Mouse (Mus musculus) frontal cortex, adult 2 months (tissue): ENCODE results near the gene Syn3. TPM values are rescaled to one million over a fixed set of nuclear protein-coding genes. Genes with fewer than 3 reads are reported as not detected.

Experiments used
- DNase-seq, 2 experiments: peaks; one replicate each; pipeline ENCODE4 v3.0.0; 2022; ENCODE audit warnings: low spot score in 1 of 2; ENCODE audit errors: extremely low spot score in 1 of 2
- polyA plus RNA-seq: library from polyadenylated mRNA; depleted of rRNA; stranded (reverse); fragments of >200 nt; gene quantifications from 2 replicates; pipeline ENCODE4 v1.2.3, GENCODE M21; 2012

The Syn3 gene
- polyA plus RNA-seq, 1 experiment: 10.4 TPM

DNA sequence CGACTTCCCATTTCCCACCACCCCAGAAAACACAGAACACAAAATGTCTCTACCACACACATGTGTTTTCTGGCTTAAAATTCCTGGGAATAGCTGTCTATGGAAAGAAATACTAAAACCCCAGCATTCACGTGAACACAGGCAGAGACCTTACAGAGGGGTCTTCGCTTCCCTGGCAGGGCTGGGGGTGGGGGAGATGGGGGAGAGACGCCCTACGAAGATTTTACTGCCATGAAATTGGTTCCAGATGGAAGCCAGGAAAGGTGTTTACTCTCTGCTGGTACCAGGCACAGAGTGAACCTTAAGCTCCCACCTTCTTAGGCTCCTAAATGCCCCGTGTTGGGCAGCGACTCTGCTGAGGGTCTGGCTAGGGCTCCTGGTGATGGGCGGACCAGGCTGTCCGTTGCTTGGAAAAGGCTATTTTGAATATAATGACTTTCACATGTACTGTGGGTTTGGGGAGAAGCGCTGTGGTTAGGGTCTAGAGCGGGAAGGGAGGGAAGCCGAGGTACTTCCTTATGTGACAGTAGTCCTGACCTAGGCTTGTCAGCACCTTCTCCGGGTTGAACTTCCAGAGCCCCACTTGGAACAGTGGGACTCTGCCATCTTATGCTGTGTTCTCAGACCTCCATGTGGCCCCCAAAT is 203.1 kb downstream of the Syn3 start:
- no peak for DNase-seq

DNA sequence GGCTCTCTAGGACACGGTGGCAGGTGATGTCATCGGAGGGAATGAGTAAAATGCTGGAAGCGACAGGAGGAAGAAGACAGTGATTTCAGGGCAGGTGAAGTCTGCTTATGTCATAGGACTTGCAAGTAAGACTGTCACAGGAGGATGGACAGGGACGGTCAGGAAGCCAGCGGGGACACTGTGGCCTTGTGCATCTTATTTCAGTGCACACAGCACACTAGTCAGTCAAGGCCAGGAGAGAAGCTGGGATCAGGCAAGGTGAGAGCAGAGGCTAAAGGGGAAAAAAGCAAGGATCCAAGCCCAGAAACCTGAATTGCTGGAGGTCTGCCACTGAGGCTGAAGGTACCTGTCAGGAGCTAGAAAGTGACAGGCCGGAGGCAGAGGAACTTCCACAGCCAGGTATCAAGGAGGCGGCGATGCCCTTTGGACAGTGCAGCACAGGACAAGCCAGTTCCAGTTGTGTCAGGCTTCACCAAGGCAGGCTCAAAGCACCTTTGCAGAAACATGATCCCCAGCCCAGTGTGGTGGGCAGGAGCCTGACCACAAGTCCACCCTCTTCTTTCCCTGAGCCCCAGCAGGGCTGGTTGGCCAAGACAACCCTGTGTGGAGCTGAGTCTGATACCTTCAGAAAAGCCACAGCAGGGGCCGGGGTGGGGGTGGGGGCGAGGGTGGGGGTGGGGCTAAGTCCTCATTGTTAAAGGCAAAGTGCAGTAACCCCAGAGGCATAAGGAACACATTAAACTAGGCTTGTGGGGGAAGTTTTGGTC is 203.9 kb downstream of the Syn3 start:
- DNase-seq: no peak

DNA sequence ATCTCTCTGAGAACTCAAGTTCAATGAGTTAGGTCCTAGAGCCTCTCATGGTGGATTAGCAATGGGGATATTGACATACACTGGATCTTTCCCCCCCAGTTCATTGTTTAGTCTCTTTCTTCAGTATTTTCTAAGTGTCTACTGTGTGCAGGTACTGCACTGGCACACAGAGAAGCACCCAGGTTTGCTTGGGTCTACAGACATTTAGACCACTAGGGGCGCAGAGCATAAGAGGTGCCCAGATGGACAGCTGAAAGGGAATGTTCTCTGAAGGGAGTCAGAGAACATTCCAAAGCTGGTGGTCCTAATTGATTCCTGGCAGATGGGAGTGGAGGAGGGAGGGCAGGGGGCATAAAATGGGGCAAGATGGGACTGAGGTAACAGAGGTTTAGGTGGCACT is 204.8 kb downstream of the Syn3 start:
- DNase-seq: no peak

DNA sequence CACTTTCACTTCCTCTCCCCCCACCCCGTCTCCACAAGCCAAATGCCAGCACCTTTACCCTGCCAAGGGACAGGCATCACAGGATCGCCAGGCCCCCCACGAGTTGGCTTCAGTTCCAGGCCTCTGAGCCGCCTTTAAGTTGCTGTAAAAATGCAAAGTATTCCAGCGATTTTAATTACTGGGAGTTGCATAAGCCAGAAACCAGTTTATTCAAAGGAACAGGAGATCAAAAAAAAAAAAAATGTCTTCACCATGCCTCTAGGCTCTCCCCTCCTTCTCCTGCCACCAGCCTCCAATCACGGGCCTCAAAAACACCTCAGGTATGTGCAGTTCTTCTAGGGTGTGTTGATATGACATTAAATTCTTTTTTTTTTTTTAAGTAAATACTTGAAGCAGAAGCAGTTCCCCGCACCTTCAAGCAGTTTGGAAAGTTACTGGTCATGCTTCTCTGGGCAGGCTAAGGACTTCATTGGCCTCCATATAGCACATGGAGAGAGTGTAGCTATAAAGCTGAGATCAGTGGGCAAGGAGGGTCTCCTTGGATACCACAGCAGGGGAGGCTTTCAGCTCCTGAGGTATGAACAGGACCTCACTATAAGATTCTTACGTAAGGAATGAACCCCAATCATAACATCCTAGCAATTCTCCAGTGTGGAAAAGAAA is 208.5 kb downstream of the Syn3 start:
- no peak for DNase-seq

DNA sequence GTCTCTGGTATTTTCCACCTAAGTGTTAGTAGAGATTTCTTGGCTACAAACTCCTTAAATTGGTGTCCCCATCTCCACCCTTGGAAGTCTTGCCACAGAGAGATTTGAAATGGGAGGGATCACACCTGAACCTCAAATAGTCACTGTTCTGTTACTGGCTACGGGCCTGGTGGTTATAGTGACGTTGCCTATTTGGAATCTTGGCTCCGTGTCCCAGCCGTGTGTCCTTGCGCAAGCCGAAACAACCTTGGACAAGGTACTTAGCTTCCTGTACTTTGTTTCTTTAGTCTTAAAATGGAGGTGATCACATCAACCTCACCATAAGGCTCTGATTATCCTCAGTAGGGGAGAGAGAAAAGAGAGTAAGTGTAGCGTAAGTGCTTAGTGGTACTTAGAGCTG is 212.2 kb downstream of the Syn3 start:
- no peak for DNase-seq

DNA sequence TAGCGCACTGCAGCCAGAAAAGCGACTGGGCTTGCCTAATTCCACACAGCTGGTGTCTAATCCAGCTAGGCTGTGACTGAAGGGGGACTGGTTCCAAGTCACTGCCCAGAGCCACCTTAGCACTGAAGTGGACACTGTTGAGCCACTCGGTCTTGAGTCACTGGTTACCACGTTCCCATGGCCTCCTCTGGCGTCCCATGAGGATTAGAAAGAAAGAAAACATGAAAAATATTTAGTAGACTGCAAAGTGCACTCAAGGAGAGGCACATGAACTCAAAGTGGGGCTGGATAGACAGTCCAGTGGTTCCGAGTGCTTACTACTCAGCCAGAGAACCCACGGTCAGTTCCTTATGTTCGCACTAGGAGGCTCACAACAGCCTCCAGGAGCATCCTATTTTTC is 217.5 kb downstream of the Syn3 start:
- DNase-seq: no peak

DNA sequence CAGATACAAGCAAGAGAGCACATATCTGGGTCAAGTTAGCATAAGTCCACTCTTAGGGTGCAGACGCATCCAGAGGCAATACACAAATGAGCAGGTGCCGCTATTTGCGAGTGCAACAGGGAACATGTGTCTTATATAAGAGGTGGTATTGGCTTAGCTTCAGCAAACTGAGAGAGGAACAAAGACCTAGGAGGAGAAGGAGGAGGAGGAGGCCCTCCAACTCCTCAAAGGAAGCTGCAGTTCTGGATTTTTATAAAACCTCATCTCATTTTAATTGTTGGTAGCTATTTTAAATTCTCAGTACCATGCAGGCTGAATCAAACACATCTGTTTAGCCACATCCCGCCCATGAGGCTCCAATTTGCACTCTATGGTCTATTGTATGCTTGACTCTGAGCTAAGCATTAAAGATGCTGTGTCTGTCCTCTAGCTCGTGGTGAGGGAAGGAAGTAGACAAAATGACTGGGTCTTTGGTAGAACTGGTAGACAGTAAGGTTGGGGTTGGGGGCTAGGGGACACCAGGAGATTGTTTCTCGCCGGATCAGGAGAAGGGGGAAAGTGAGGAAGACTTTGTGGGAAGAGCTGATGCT is 219.0 kb downstream of the Syn3 start:
- peak in 1 of 2 experiments; percentile 37 for DNase-seq

DNA sequence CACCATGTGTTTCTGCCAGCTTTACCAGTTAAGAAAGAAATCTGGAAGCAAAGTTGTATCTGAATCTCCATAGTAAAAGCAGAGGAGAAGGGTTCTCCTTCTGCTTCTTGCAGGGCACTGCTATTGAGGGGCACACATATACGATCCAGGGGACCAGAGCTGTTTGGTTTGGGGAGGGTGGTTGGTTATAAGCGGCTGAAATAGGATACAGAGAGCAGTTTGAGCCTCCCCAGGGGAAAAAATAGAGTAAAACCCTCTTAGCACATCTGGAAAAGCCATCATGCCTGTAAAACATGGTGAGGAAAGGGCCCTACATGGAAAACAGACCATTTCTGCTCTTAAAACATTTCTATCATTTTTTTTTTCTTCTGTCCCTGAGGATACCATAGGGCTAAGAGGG is 220.2 kb downstream of the Syn3 start:
- DNase-seq: no peak

DNA sequence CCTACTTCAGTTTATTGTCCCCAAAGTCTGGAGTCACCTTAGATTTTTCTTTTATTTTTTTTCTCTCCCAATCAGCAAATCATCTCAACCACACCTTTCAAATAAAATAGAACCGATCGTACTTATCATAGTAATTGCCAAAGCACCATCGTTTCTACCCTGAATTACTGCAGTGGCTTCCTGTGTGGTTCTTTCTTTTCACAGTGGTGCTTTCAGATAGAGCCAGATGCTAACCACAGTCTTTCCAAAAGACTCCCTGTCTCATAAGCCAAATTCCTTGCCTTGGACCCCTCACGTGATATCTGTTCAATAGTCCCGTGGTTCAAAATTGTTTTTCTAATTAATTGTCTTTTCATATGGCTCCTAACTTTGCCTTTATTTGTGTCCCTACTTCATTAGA is 221.4 kb downstream of the Syn3 start:
- no peak for DNase-seq

DNA sequence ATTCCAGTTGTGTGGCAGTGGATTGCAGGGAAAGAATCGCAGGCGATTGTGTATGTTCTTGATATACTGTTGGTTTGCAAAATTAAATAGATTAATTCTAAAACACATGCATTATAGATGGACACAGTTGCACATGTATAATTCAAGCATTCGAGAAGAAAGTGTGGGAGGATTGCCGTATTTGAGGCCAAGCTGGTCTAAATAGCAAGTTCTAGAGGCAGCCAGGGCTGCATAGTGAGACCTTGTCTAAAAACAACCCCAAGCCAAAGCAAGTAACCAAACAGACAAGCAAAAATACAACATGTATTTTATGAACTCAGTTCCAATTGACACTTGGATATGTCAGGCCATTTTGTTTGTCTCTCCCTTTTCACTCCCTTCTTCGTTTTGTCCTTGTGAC is 223.1 kb downstream of the Syn3 start:
- DNase-seq: no peak

DNA sequence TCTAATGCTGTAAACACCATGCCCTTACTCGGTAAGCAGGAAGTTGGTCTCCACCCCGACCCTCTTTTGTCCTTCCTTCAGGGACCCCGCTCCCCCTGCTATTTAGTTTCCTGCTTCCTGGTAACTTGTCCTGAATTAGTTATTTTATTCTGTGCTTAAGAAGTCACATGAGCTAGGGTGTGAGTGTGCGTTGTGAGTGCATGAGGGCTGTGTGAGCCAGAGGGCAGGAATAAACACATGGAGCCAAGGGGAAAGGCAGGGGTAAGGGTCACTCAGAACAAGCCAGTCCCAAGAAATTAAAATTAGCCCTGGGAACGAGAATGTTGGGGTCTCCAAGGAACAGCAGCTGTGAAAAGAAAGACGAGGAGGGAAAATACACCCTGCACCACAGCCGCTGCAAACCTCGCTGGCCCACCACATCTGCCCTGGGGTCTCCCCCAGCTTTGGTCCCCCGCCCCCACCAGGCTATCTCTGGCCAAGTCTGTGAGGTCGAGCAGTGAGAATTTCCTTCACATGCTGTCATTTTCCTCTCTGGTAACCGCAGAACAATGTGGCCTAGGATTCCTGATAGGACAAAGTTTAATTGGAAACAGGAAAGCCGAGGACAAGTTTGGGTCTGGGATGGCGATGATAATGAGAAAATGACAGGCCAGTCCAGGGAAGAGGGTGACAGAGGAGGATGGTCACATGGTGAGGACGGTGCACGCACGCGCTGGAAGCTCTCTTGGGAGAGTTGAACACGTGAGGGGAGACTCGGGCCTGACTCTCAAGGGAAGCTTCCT is 225.1 kb downstream of the Syn3 start:
- DNase-seq: no peak

DNA sequence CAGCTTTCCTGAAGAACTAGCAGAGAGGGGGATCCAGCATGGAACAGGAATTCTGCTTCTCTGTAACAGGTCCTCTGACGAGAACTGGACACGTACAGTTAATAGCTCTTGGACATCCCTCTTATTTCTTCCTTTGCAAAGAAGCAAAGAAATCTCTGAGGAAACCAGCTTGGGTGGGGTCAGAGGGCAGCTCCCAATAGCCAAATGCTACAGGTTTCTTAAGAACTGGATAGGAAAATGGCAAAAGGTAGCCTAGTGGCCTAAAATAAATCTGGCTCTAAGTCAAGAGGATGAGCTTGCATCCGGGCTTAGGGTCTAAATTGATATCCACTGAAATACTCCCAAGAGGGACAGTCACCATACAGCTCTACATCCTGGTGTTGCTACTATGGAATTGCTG is 225.9 kb downstream of the Syn3 start:
- no peak for DNase-seq

DNA sequence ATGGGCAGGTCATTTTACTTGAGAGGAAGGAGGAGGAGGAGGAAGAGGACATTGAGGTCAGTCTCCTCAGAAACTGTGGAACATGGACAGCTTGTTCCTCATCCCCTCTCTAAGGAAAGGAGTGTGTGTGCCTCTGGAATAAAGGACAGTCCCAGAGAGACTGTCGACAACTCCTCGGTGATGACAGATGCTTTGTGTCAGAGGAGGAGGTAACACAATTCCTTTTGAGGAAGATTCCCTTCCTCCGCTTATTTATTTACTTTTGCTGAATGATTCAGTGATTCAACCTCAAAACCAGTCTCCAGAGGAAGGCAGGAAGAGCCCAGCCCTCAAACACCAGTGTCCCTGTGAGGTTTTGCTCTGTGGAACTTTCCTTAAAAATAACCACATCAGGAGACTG is 228.4 kb downstream of the Syn3 start:
- DNase-seq: no peak

DNA sequence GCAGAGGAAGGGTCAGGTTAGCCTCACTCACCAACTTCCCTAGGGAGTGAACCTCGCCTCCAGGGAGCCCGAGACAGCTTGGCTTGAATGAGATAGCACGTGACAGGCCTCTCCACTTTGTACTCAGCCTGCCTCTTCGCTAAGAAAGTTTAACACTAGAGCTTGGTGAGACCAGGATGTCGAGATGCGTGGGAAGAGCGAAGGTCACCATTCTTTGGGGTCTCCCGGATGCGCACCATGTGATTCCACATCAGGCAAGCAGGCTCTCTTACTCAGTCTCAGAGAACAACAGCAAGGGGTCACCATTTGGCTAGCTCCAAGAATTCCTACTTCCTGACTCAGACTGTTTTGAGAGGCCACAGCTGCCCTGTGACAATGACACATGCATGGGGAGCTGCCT is 234.1 kb downstream of the Syn3 start:
- no peak for DNase-seq

DNA sequence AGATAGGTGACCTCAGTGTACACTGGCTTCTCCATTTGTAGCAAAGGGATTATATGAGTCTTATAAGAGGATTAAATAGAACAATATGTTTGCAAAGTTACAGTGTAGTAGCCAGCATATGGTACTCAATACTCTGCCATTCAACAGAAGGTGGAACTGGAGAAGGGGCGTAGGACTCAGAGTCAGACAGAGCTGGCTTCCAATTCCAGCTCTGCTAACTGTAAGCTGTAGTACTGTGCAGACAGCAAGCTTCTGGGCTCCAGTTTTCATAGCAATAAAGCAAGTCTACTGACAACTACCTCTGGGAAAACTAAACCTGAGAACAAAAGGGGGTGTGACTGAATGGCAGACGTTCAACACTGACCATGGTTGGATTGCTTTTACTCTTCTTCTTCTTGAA is 237.0 kb downstream of the Syn3 start:
- DNase-seq: no peak

DNA sequence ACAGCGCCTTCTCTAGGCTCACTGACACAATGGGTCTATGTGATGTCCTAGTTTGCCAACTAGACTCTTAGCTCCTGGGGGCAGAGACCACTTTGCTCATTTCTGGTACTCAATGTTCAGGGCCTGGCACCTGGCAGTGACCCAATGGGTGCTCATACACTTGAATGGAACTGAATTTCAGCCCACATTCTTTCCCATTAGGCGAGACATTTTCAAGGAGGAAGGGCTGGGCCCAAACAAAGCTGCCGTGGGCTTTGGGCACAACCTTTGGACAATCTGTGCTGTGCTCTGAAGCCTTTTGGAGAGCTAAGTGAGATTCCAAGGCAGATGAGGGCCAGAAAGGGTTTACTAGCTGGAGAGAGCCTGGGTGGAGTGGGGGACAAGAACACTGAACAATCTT is 239.7 kb downstream of the Syn3 start:
- DNase-seq: no peak

DNA sequence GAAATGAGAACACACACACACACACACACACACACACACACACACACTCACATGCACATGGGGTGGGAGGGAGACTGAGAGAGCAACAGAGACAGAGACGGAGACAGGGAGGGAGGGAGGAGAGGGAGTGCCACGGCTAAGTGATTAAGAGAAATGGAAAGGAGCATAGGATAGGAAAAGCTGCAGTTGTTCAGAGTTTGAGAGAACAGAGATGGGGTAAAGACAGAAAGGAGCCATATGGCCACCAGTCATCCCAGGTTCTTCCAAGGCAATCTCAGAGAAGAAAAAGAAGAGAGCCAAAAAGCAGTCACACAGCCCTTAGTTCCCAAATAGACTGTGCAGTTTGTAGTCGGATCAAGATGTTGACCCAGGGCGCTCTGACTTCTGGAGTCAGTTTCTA is 240.7 kb downstream of the Syn3 start:
- no peak for DNase-seq

DNA sequence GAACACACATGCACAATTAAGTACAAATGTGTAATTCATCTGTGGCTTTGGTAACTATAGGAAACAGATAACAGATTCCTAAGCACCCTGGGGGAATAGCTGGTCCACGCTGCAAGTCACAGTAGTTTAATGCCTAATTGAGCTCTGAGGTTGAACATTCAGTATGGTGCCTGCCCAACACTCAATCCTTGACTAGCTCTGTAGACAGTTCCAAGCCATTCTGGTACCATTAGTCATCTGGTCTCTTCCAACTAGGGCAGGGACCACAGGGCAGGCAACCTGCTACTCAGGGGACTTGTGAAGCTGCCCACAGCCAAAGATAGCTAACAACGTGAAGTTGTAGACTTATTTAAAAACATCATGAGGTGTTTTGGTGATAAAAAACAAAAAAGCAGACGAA is 241.7 kb downstream of the Syn3 start:
- no peak for DNase-seq

DNA sequence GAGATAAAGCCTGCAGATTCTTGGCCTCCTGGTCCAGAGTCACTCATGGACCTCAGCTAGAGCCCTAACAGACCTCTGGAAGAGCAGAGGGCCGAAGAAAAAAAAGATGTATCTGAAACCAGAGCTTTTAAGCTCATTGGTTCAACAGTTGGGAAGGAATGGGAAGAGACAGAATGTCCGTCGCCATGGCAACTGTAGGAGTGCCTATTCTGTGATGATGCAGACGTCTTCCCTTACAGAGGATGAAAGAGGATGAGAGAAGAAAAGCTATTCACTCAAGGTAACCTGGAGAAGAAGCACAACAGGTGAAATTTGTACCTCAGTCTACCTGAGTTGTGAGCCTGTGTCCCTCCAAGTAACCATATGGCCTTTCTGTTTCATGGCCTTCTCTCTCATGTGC is 242.5 kb downstream of the Syn3 start:
- peak; percentile 33 to 62 for DNase-seq

DNA sequence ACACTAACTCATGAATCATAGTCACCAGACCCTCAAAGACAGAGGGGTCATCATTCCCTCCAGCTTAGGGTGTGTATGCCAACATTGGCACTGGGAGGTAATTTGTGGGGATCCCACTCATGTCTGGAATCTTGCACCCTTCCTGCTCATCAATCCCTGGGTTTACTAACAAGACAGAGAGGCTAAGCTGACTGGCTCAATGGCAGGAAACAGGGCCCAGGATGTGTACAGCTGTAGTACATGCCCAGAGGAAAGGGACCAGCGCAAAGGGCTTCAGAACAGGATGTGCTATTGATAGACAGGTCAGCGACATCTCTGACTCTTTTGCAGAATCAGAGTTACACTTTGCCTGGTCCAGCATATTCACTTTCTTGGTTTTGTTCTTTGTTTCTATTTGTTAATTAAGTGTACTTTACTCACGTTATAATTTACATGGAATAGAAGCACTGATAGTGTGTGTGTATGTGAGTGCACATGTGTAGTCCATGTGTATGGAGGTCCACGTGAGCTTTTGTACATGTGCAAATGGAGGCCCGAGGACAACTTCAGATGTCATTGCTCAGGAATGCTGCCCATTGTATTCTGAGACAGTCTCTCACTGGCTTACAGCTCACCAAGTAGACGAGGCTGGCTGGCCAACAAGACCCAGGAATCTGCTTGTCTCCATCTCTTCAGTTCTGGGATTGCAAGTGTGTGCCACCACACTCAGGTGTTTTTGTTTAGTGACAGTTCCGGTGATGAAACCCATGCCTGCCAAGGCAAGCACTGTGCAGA is 248.4 kb downstream of the Syn3 start:
- no peak for DNase-seq
